Comparison of ENCODE assay signal across 8 mouse cellular contexts in genomic region chr10:102498754-102499153, GRCm38 (mm10). TPM values are rescaled to one million over a fixed set of nuclear protein-coding genes. Genes with fewer than 3 reads are reported as not detected.
DNase-seq lines count a peak whose midpoint lies in the region; ATAC-seq lines count a peak whose summit lies in the region.

No protein-coding gene starts in this region.

- intact Hi-C loops in left cerebral cortex, postnatal 14 days (cut with DNase I), result loop anchor here (2.0 kb wide), 1 partner anchor 236 kb away; no protein-coding TSS in a partner anchor
- intact Hi-C loops in left cerebral cortex, postnatal 36 days (cut with DNase I), result no loop called here

- no peak for ATAC-seq in erythroid progenitor cell, adult 5-6 weeks (replicated peaks; ENCODE audit: low FRiP score, poor library complexity, severe bottlenecking)

- DNase-seq in adrenal gland, postnatal 10 days, result peak; percentile 37
- DNase-seq in adrenal gland, adult 8-10 months, result no peak
- DNase-seq in left cerebral cortex, postnatal 14 days (ENCODE audit: low spot score in 2 of 2), result peak; percentile 7 to 28
- no peak for DNase-seq in left cerebral cortex, postnatal 36 days (ENCODE audit: low spot score in 2 of 2)
- DNase-seq in embryo, embryonic 10 days (ENCODE audit: low spot score), result peak; percentile 79
- peak; percentile 54 to 65 for DNase-seq in kidney, postnatal 36 days
- DNase-seq in thymus, postnatal 14 days, result no peak

RNA-seq across cellular contexts. Expression of gene Nts, which starts 8.5 kb away (rescaled TPM):
- total RNA-seq in adrenal gland, postnatal 10 days (2021), result under 1 TPM; 0.42 to 0.55 TPM
- total RNA-seq in adrenal gland, adult 8-10 months (2022), result not detected
- 10 to 100 TPM in 1 of 2 experiments, 1 to 10 TPM in 1; 2.6 to 12.4 TPM for total RNA-seq in left cerebral cortex, postnatal 14 days (2021)
- 10 to 100 TPM in 1 of 2 experiments, 1 to 10 TPM in 1; 4.1 to 11.1 TPM for total RNA-seq in left cerebral cortex, postnatal 36 days (2021)
- total RNA-seq in erythroid progenitor cell, adult 5-6 weeks (2015; ENCODE audit: low replicate concordance), result not detected in 2 replicates
- total RNA-seq in erythroid progenitor cell, adult 5-6 weeks (2017; ENCODE audit: low replicate concordance), result not detected in 2 replicates

RNA-seq across cellular contexts. Expression of gene Rassf9, which starts 13.3 kb away (rescaled TPM):
- 1 to 10 TPM; 8.1 to 9.7 TPM for total RNA-seq in adrenal gland, postnatal 10 days (2021)
- total RNA-seq in adrenal gland, adult 8-10 months (2022), result 1 to 10 TPM; 2.7 to 6.0 (median 4.5) TPM
- total RNA-seq in left cerebral cortex, postnatal 14 days (2021), result 1 to 10 TPM; 3.1 to 4.3 TPM
- total RNA-seq in left cerebral cortex, postnatal 36 days (2021), result 1 to 10 TPM; 2.3 TPM
- not detected in 2 replicates for total RNA-seq in erythroid progenitor cell, adult 5-6 weeks (2015; ENCODE audit: low replicate concordance)
- total RNA-seq in erythroid progenitor cell, adult 5-6 weeks (2017; ENCODE audit: low replicate concordance), result not detected in 2 replicates

Comparison
In these comparisons a context has a peak if more than half of its experiments do, and no peak if none do; other contexts are left out.
1. DNase-seq: peak in adrenal gland, postnatal 10 days (single experiment), left cerebral cortex, postnatal 14 days (2 of 2), embryo, embryonic 10 days (single experiment) and kidney, postnatal 36 days (2 of 2); none in adrenal gland, adult 8-10 months (single experiment), left cerebral cortex, postnatal 36 days (0 of 2) and thymus, postnatal 14 days (single experiment).